Mouse (Mus musculus) liver (tissue): ENCODE measurements around the gene Tnfsfm13.
A peak's percentile ranks its signal among the peaks of the same experiment; 100 is the strongest.
"Not testable (repeated sequence)": the region's sequence is repeated elsewhere in the genome, so short reads cannot be mapped to it uniquely, and the experiment has no call there.

ENCODE experiments used
- DNase-seq: peaks from one replicate; pipeline ENCODE4 v3.0.0-alpha.2; 2020; ENCODE audit warnings: mixed read lengths

Tnfsfm13 gene

GRCm38 (mm10) chr11:69703814-69704612, 8.1 kb upstream of the Tnfsfm13 start:
- DNase-seq = no peak

GRCm38 (mm10) chr11:69703381-69703780, 7.5 kb upstream of the Tnfsfm13 start:
- DNase-seq = not testable (repeated sequence)

GRCm38 (mm10) chr11:69702886-69703285, 7.0 kb upstream of the Tnfsfm13 start:
- not testable (repeated sequence) for DNase-seq

GRCm38 (mm10) chr11:69699595-69699994, 3.7 kb upstream of the Tnfsfm13 start:
- DNase-seq = no peak

GRCm38 (mm10) chr11:69698574-69698973, 2.7 kb upstream of the Tnfsfm13 start:
- no peak for DNase-seq

- DNase-seq = no peak
Measured at GRCm38 (mm10) chr11:69697396-69697795, 1.5 kb upstream of the Tnfsfm13 start.

- DNase-seq = no peak
Measured at GRCm38 (mm10) chr11:69695046-69695360, 895 bp downstream of the Tnfsfm13 start.

GRCm38 (mm10) chr11:69693421-69693965, 2.4 kb downstream of the Tnfsfm13 start:
- DNase-seq = no peak

- DNase-seq = no peak
Measured at GRCm38 (mm10) chr11:69692863-69693262, 3.0 kb downstream of the Tnfsfm13 start.

GRCm38 (mm10) chr11:69692196-69692811, 3.6 kb downstream of the Tnfsfm13 start:
- no peak for DNase-seq

- DNase-seq = no peak
Measured at GRCm38 (mm10) chr11:69689891-69690290, 6.0 kb downstream of the Tnfsfm13 start.

- no peak for DNase-seq
Measured at GRCm38 (mm10) chr11:69687061-69687460, 8.8 kb downstream of the Tnfsfm13 start.

GRCm38 (mm10) chr11:69686377-69686776, 9.5 kb downstream of the Tnfsfm13 start:
- peak; percentile 64 for DNase-seq

- DNase-seq = no peak
Measured at GRCm38 (mm10) chr11:69685526-69686148, 10.3 kb downstream of the Tnfsfm13 start, which contains the start of gene Tnfsf13. TSS of gene Tnfsf13 (minus strand) at chr11:69685784.

- DNase-seq = no peak
Measured at GRCm38 (mm10) chr11:69684936-69685335, 11.0 kb downstream of the Tnfsfm13 start.

- DNase-seq = no peak
Measured at GRCm38 (mm10) chr11:69684128-69684745, 11.7 kb downstream of the Tnfsfm13 start.

- DNase-seq = no peak
Measured at GRCm38 (mm10) chr11:69683576-69683975, 12.3 kb downstream of the Tnfsfm13 start.

GRCm38 (mm10) chr11:69682840-69683533, 12.9 kb downstream of the Tnfsfm13 start:
- DNase-seq = peak; percentile 90

- no peak for DNase-seq
Measured at GRCm38 (mm10) chr11:69682209-69682839, 13.6 kb downstream of the Tnfsfm13 start.

GRCm38 (mm10) chr11:69681314-69682208, 14.3 kb downstream of the Tnfsfm13 start, which contains the start of gene Senp3:
TSS of gene Senp3 (minus strand) at chr11:69682084.
- peak; percentile 97 for DNase-seq
